Mouse (Mus musculus) layer of hippocampus, postnatal 10 days (tissue): ENCODE measurements around the gene Adamts2. TPM values are rescaled to one million over a fixed set of nuclear protein-coding genes. Genes with fewer than 3 reads are reported as not detected.

Experiments used
- DNase-seq, 2 experiments: peaks; one replicate each; pipeline ENCODE4 v3.0.0; 2021; ENCODE audit warnings: low spot score in 2 of 2
- total RNA-seq, 2 experiments: library from RNA; stranded (reverse); gene quantifications; 2 replicates each; pipeline ENCODE4 v1.2.3; 2021

Gene Adamts2
- total RNA-seq, 2 experiments from 2014 or later: 7.7 to 9.6 TPM

- DNase-seq: no peak
Observed at GRCm38 (mm10) chr11:50622238-50622726, 20.4 kb downstream of the Adamts2 start.

GRCm38 (mm10) chr11:50623806-50624205 lies 21.9 kb downstream of the Adamts2 start:
- DNase-seq: no peak

- DNase-seq: peak; percentile 32 to 52
Observed at GRCm38 (mm10) chr11:50624239-50624638, 22.4 kb downstream of the Adamts2 start.

DNA sequence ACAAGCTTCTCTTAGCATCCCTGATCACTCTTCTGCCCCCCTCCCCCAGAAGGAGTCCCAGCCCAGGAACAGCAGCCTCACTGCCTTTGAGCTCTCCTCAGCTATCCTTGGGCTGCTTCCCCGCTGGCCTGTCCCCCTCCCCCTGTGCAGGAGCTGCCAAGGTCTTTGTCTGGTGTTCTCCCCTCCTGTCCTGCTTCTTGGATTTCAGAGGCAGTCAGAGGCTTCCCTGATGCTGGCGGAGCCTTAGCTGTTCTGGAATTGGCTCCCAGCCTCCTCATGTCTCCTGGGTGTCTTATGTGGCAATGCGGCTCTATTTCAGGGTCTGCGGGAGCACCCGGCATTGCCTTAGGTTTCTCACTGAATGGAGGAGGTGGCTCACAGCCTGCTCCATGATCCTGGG lies 22.8 kb downstream of the Adamts2 start:
- peak; percentile 33 to 36 for DNase-seq

- DNase-seq: no peak
Observed at GRCm38 (mm10) chr11:50628915-50629314, 27.0 kb downstream of the Adamts2 start.

DNA sequence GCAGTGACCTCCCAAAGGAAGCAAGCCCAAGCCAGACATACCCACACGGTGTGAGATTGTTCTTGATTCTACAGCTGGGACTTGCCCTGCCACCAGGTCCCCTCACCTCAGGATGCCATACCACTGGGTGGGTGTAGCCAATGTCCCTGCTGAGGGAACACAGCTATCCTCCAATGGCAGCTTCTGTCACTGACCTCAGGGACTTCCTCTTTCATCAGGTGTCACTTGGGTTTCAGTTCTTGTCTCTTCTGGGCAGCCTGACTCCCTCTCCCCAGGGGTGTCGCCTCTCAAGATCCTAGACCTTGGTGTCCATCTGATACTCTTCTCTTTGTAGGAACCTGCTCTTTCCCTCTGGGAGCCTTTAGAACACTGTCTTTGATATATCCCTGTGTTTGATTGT lies 28.6 kb downstream of the Adamts2 start:
- DNase-seq: no peak

GRCm38 (mm10) chr11:50632270-50632669 lies 30.4 kb downstream of the Adamts2 start:
- peak; percentile 32 to 52 for DNase-seq

DNA sequence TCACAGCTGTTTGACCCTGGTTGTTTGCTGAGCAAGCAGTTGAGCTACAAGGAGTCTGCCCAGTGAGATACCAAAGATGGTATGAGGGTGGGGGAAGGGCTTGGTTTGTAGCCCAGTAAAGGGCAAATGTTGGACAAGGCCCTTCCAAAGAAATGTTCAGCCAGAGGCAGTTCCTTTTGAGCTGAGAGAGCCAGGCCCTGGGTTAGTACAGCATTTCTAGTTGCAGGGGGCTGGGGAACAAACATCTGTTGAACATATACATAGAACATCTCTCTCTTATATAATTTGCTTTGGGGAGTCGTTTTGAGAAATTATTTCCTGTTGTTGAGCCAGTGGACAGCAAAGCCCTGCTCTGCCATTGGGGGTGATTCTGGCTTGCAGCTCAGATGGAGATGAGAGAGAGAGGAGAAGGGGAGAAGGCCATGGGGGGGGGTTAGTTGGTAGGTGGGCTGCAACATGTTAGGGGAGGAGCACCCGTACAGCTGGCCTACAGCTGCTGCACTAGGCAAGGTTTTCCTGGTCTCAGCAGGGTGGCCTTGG lies 33.2 kb downstream of the Adamts2 start:
- no peak for DNase-seq

DNA sequence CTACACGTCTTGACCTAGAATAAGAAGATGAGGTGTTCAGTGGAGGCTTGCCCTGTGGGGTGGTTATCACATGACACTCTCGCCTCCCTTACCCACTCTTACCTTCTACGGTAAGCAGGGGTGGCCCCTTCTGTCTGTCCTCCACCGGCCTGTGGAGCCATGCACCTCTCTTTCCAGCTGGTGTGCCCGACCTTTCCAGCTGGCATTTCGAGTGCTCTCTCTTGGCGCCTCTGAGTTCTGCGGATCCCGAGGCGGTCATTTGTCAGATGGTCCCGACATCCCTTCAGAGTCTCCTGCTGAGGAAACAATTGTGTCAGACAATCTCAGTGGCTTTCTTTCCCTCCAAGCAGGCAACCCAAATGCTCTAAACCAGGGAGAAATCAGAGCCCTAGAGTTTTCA lies 35.1 kb downstream of the Adamts2 start:
- no peak for DNase-seq

GRCm38 (mm10) chr11:50638197-50638867 lies 36.4 kb downstream of the Adamts2 start:
- DNase-seq: no peak

DNA sequence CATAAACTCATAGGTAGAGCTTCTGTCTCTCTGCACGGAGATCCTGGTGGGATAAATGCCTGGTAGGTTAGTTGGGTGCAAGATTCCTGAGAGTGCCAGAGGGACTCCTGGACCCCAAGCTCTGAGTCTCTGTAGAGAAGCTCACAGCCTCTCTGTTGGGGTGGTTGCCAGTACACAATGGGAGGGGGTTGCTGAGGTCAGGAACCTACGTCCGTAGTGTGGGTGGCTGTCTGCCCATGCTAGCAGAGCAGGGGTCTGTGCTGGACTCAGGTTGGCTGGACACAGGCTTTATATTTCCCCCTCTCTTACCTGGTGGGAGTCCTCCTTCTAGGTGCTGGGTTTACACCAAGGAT lies 37.0 kb downstream of the Adamts2 start:
- no peak for DNase-seq

GRCm38 (mm10) chr11:50642583-50642982 lies 40.7 kb downstream of the Adamts2 start:
- DNase-seq: no peak

- DNase-seq: no peak
Observed at GRCm38 (mm10) chr11:50646148-50646547, 44.3 kb downstream of the Adamts2 start.

- DNase-seq: no peak
Observed at GRCm38 (mm10) chr11:50648143-50648807, 46.4 kb downstream of the Adamts2 start.

DNA sequence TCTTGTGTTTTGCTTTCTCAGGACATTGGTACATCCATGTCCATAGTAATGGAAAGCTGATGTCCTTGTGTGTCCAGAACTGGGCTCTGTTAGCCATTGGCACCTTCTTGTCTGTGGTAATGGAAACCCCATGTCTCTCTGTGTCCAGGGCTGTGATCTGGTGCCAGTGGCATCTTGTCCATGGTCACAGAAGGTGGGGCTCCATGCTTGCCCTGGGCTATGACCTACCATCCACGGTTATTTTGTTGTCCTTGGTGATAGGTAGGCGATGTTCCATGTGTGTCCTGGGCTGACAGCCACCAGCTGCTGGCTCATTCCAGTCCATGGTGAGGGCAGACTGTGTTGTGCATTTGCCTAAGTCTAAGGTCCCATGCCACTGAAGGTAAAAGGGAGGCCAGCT lies 48.2 kb downstream of the Adamts2 start:
- DNase-seq: no peak

- no peak for DNase-seq
Observed at GRCm38 (mm10) chr11:50653746-50654431, 52.0 kb downstream of the Adamts2 start.

DNA sequence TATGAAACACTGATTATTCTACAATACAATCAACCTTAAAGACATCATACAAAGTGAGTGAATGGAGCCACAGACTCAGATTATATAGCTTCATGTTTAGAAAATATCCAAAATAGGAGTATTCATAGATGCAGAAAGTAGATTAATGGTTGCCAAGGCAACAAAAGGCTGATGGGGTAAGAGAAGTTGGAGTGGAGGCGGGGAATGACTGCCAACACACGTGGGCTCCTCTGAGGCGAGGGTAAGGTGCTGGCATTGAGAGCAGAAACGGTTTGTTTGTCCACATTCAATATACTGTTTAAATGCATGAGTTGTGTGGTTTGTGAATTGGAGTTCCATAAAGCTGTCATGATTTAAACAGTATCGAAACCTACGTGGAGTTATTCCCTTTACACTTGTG lies 56.9 kb downstream of the Adamts2 start:
- DNase-seq: no peak

- DNase-seq: no peak
Observed at GRCm38 (mm10) chr11:50662176-50662575, 60.3 kb downstream of the Adamts2 start.

GRCm38 (mm10) chr11:50664826-50665225 lies 62.9 kb downstream of the Adamts2 start:
- DNase-seq: no peak

- DNase-seq: peak; percentile 74
Observed at GRCm38 (mm10) chr11:50669542-50670362, 67.9 kb downstream of the Adamts2 start.

GRCm38 (mm10) chr11:50670363-50670725 lies 68.5 kb downstream of the Adamts2 start:
- no peak for DNase-seq
